In genomic region chr4:53115410-53115809, GRCm38 (mm10) we compare ENCODE assay signal across 9 mouse cellular contexts. TPM values are rescaled to one million over a fixed set of nuclear protein-coding genes. Genes with fewer than 3 reads are reported as not detected.
DNase-seq lines count a peak whose midpoint lies in the region; ATAC-seq and TF ChIP-seq lines count a peak whose summit lies in the region.
"Had no signal": no experiment of that assay in that cellular context is flagged by ENCODE, and none has a peak within 500 bp of the region (broad histone marks: within the 10 kb centered on the region; RNA-seq: fewer than 3 reads in every experiment).

No protein-coding gene starts in this region.

- H3K4me3 ChIP-seq in kidney, adult 2 months (ENCODE audit: insufficient read depth, low read depth, low read length): no peak overlapping the region
- no peak overlapping the region for H3K4me3 ChIP-seq in hindbrain, embryonic 15.5 days
- no peak overlapping the region for H3K4me3 ChIP-seq in stomach, embryonic 16.5 days (replicated peaks; ENCODE audit: low read length)

- no peaks in the 10 kb centered on the region for H3K27me3 ChIP-seq in kidney, adult 2 months (replicated peaks; ENCODE audit: control insufficient read depth, insufficient read depth, low read length)
- no peaks in the 10 kb centered on the region for H3K27me3 ChIP-seq in hindbrain, embryonic 15.5 days
- H3K27me3 ChIP-seq in stomach, embryonic 16.5 days (ENCODE audit: control insufficient read depth, insufficient read depth, low read length): no peaks in the 10 kb centered on the region

- TF ChIP-seq POLR2A in kidney, adult 2 months (IDR thresholded peaks at IDR 0.05; ENCODE audit: low read depth, low read length): no peak

- no peak for TF ChIP-seq CTCF in kidney, adult 2 months (conservative IDR thresholded peaks at IDR 0.05; ENCODE audit: insufficient read depth, insufficient read length, low read depth, low read length)

- peak; percentile 25 for DNase-seq in kidney, adult 2 months
- DNase-seq in kidney, postnatal 36 days: no peak
- peak; percentile 43 for DNase-seq in urinary bladder, postnatal 14 days (ENCODE audit: low spot score)
- no peak for DNase-seq in urinary bladder, postnatal 4 days (ENCODE audit: low spot score in 2 of 2)
- DNase-seq in cerebellum, adult 11-12 months: no peak
- DNase-seq: cerebellum, adult 18-20 months had no signal

- ATAC-seq in hindbrain, embryonic 15.5 days (ENCODE audit: low FRiP score, low read depth): peak; percentile 39; the same call in 1 of the 2 replicates
- ATAC-seq in stomach, embryonic 16.5 days (ENCODE audit: insufficient read depth, low FRiP score): 0 out of 2 replicates have a peak, but pooled peaks have one; percentile 15
- ATAC-seq in erythroblast, adult 5-6 weeks (replicated peaks; ENCODE audit: low FRiP score, poor library complexity, severe bottlenecking): no peak

- H3K9me3 ChIP-seq in hindbrain, embryonic 15.5 days: no peaks in the 10 kb centered on the region
- no peaks in the 10 kb centered on the region for H3K9me3 ChIP-seq in stomach, embryonic 16.5 days (replicated peaks; ENCODE audit: control insufficient read depth, low read length)

- WGBS in kidney, adult 2 months: 64% methylated on average over 4 of the region's 4 CpGs
- 33% methylated on average over 4 of the region's 4 CpGs for WGBS in hindbrain, embryonic 15.5 days
- 60% methylated on average over 4 of the region's 4 CpGs for WGBS in stomach, embryonic 16.5 days

- 0 out of 2 replicates have a peak, but pooled peaks cover 2% of the 10 kb centered on the region for H3K4me1 ChIP-seq in kidney, adult 2 months (ENCODE audit: control insufficient read depth, insufficient read depth, low read length)
- peaks cover 8% of the 10 kb centered on the region; the same call in 1 of the 2 replicates for H3K4me1 ChIP-seq in hindbrain, embryonic 15.5 days (replicated peaks)
- 0 out of 2 replicates have a peak, but pooled peaks cover 8% of the 10 kb centered on the region for H3K4me1 ChIP-seq in stomach, embryonic 16.5 days (ENCODE audit: control insufficient read depth, insufficient read depth, low read length)

- H3K9ac ChIP-seq in hindbrain, embryonic 15.5 days: no peak overlapping the region
- no peak overlapping the region for H3K9ac ChIP-seq in stomach, embryonic 16.5 days (ENCODE audit: low read length)

- no peak overlapping the region for H3K4me2 ChIP-seq in hindbrain, embryonic 15.5 days
- H3K4me2 ChIP-seq in stomach, embryonic 16.5 days (ENCODE audit: low read depth, low read length): no peak overlapping the region

- no peak overlapping the region for H3K27ac ChIP-seq in kidney, adult 2 months (ENCODE audit: insufficient read depth, low read depth, low read length)
- H3K27ac ChIP-seq in hindbrain, embryonic 15.5 days (replicated peaks): no peak overlapping the region
- H3K27ac ChIP-seq in stomach, embryonic 16.5 days (ENCODE audit: low read length): no peak overlapping the region

- H3K36me3 ChIP-seq in kidney, adult 2 months (ENCODE audit: control insufficient read depth, insufficient read depth, low read length): no peaks in the 10 kb centered on the region
- H3K36me3 ChIP-seq in hindbrain, embryonic 15.5 days: no peaks in the 10 kb centered on the region
- no peaks in the 10 kb centered on the region for H3K36me3 ChIP-seq in stomach, embryonic 16.5 days (ENCODE audit: control insufficient read depth, insufficient read depth, low read length)

RNA-seq across cellular contexts. Expression of gene Abca1, which starts 44.3 kb away (rescaled TPM):
- 8.9 and 9.3 TPM in 2 replicates for polyA plus RNA-seq in kidney, adult 2 months (2012; rRNA removed)
- polyA plus RNA-seq in hindbrain, embryonic 15.5 days (2015; fragmentation: Nextera tagmentation; extraction: Ambion mirVana): 10.1 and 11.1 TPM in 2 replicates
- polyA plus RNA-seq in stomach, embryonic 16.5 days (2015; fragmentation: Nextera tagmentation; extraction: Ambion mirVana): 4.9 and 6.1 TPM in 2 replicates
- total RNA-seq in erythroblast, adult 5-6 weeks (2015; ENCODE audit: low replicate concordance): 1.9 TPM in 2 replicates
- 1.8 and 2.6 TPM in 2 replicates for total RNA-seq in erythroblast, adult 5-6 weeks (2017; ENCODE audit: low replicate concordance)

Comparison
In these comparisons a context has a peak if more than half of its experiments do, and no peak if none do; other contexts are left out.
1. DNase-seq: peak in kidney, adult 2 months (single experiment) and urinary bladder, postnatal 14 days (single experiment); none in kidney, postnatal 36 days (0 of 2), urinary bladder, postnatal 4 days (0 of 2) and cerebellum, adult 11-12 months (single experiment).